Mouse (Mus musculus): ENCODE measurements around the gene Cdc25a. TPM values are rescaled to one million over a fixed set of nuclear protein-coding genes. Genes with fewer than 3 reads are reported as not detected.

Cdc25a gene
- total and polyA plus RNA-seq, 2 experiments from 2014 or later = 6.7 to 11.8 TPM

DNA sequence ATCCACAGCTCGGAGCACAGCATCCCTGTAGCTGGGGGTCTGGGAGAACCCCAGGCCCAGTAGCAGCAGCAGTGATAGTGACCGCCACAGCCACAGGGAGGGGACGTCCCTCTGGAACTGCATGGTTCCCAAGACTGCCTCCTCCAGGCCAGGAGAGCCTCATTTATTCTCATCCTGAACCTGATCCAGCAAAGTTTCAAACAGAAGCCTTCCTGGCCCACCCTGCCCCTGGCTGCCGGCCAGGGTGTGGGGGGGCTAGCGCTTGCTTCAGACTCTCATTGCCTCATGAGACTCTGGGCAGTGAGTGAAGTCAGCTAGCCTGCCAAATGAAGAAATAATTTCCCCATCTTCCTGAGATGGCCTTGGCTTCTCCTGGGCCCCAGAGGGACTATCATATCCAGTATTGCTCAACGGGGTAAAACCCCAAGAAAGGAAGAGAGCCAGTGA is 26.0 kb upstream of the Cdc25a start, which contains the start of gene Camp:
TSS of gene Camp (minus strand) at position 306 of the 447 bp plus-strand sequence.
- H3K9me3 ChIP-seq (ENCODE audit: low read length) = no peaks in the 10 kb centered on the region
- no peaks in the 10 kb centered on the region for H3K4me1 ChIP-seq (ENCODE audit: insufficient read depth, low read length)
- H3K9ac ChIP-seq (replicated peaks; ENCODE audit: low read length, poor library complexity, severe bottlenecking) = no peak within 1 kb of the TSS
- no peak within 1 kb of the TSS for H3K27ac ChIP-seq (ENCODE audit: low read depth, low read length)
- no peak within 1 kb of the TSS for H3K4me2 ChIP-seq (ENCODE audit: low read depth, low read length, poor library complexity, severe bottlenecking)
- no peak within 1 kb of the TSS for H3K4me3 ChIP-seq (ENCODE audit: low read depth, low read length)
- WGBS = 66% methylated on average over 6 of the region's 6 CpGs
- no peaks in the 10 kb centered on the region for H3K27me3 ChIP-seq (ENCODE audit: insufficient read depth, low read length)
- DNase-seq (ENCODE audit: low spot score) (peak; percentile 61), ATAC-seq (ENCODE audit: low FRiP score) (no peak)
- no peak for TF ChIP-seq CTCF (IDR thresholded peaks at IDR 0.05)
- H3K36me3 ChIP-seq (ENCODE audit: insufficient read depth, low read length) = no peaks in the 10 kb centered on the region

DNA sequence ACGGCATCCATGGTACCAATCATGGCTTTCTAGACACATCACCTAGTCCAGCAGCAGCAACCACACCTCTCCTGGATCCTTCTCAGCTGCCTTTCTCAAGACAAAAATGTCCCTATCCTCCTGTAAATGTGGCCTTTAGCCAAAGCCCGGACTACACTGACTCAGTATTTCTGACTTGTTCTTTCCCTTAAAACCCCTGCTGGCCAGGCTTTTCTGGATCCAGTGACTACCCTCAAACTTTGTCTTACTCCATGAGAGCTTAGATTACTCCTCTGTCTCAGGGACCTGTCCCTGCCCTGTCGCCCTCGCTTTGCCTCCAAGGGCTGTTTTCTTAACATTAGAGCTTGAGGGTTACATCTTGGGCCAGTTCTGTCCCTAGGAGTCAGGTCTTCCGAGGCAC is 25.3 kb upstream of the Cdc25a start:
- WGBS = 89% methylated on average over 5 of the region's 5 CpGs
- DNase-seq (ENCODE audit: low spot score) = no peak
- no peak for TF ChIP-seq CTCF (IDR thresholded peaks at IDR 0.05)
- Histone ChIP-seq H3K9me3 (ENCODE audit: low read length) (no peaks in the 10 kb centered on the region), H3K9ac (replicated peaks; ENCODE audit: low read length, poor library complexity, severe bottlenecking) (no peak overlapping the region), H3K4me1 (ENCODE audit: insufficient read depth, low read length) (no peaks in the 10 kb centered on the region), H3K36me3 (ENCODE audit: insufficient read depth, low read length) (no peaks in the 10 kb centered on the region), H3K4me3 (ENCODE audit: low read depth, low read length) (no peak overlapping the region), H3K27me3 (ENCODE audit: insufficient read depth, low read length) (no peaks in the 10 kb centered on the region), H3K27ac (ENCODE audit: low read depth, low read length) (no peak overlapping the region), H3K4me2 (ENCODE audit: low read depth, low read length, poor library complexity, severe bottlenecking) (no peak overlapping the region)
- no peak for ATAC-seq (ENCODE audit: low FRiP score)

- H3K27ac ChIP-seq (ENCODE audit: low read depth, low read length) = no peak overlapping the region
- ATAC-seq (ENCODE audit: low FRiP score) (no peak), DNase-seq (ENCODE audit: low spot score) (no peak)
- no peak overlapping the region for H3K4me2 ChIP-seq (ENCODE audit: low read depth, low read length, poor library complexity, severe bottlenecking)
- TF ChIP-seq CTCF (IDR thresholded peaks at IDR 0.05) = no peak
- no peak overlapping the region for H3K4me3 ChIP-seq (ENCODE audit: low read depth, low read length)
- no peaks in the 10 kb centered on the region for H3K9me3 ChIP-seq (ENCODE audit: low read length)
- H3K36me3 ChIP-seq (ENCODE audit: insufficient read depth, low read length) = no peaks in the 10 kb centered on the region
- WGBS = 72% methylated on average over 2 of the region's 2 CpGs
- no peak overlapping the region for H3K9ac ChIP-seq (replicated peaks; ENCODE audit: low read length, poor library complexity, severe bottlenecking)
- H3K4me1 ChIP-seq (ENCODE audit: insufficient read depth, low read length) = no peaks in the 10 kb centered on the region
- H3K27me3 ChIP-seq (ENCODE audit: insufficient read depth, low read length) = no peaks in the 10 kb centered on the region
Measured at GRCm38 (mm10) chr9:109854341-109854740, 21.0 kb upstream of the Cdc25a start.

GRCm38 (mm10) chr9:109855947-109856346 is 19.4 kb upstream of the Cdc25a start:
- H3K4me2 ChIP-seq (ENCODE audit: low read depth, low read length, poor library complexity, severe bottlenecking) = no peak overlapping the region
- no peak for DNase-seq (ENCODE audit: low spot score)
- no peak for ATAC-seq (ENCODE audit: low FRiP score)
- WGBS = 83% methylated on average over 6 of the region's 6 CpGs
- H3K9ac ChIP-seq (replicated peaks; ENCODE audit: low read length, poor library complexity, severe bottlenecking) = no peak overlapping the region
- H3K9me3 ChIP-seq (ENCODE audit: low read length) = no peaks in the 10 kb centered on the region
- no peak overlapping the region for H3K27ac ChIP-seq (ENCODE audit: low read depth, low read length)
- H3K36me3 ChIP-seq (ENCODE audit: insufficient read depth, low read length) = no peaks in the 10 kb centered on the region
- H3K4me3 ChIP-seq (ENCODE audit: low read depth, low read length) = no peak overlapping the region
- H3K4me1 ChIP-seq (ENCODE audit: insufficient read depth, low read length) = no peaks in the 10 kb centered on the region
- TF ChIP-seq CTCF (IDR thresholded peaks at IDR 0.05) = no peak
- H3K27me3 ChIP-seq (ENCODE audit: insufficient read depth, low read length) = no peaks in the 10 kb centered on the region

- Histone ChIP-seq H3K9ac (replicated peaks; ENCODE audit: low read length, poor library complexity, severe bottlenecking) (no peak overlapping the region), H3K4me1 (ENCODE audit: insufficient read depth, low read length) (no peaks in the 10 kb centered on the region), H3K36me3 (ENCODE audit: insufficient read depth, low read length) (no peaks in the 10 kb centered on the region), H3K9me3 (ENCODE audit: low read length) (no peaks in the 10 kb centered on the region), H3K4me2 (ENCODE audit: low read depth, low read length, poor library complexity, severe bottlenecking) (peak overlapping the region; percentile 25; the same call in 1 of the 2 replicates), H3K27ac (ENCODE audit: low read depth, low read length) (no peak overlapping the region), H3K27me3 (ENCODE audit: insufficient read depth, low read length) (no peaks in the 10 kb centered on the region), H3K4me3 (ENCODE audit: low read depth, low read length) (no peak overlapping the region)
- DNase-seq (ENCODE audit: low spot score) = peak; percentile 76
- peak; percentile 95 for TF ChIP-seq CTCF (IDR thresholded peaks at IDR 0.05)
- 16% methylated on average over 20 of the region's 20 CpGs for WGBS
- ATAC-seq (ENCODE audit: low FRiP score) = peak; percentile 52; the same call in 1 of the 2 replicates
Measured at GRCm38 (mm10) chr9:109862397-109863044, 12.9 kb upstream of the Cdc25a start.

DNA sequence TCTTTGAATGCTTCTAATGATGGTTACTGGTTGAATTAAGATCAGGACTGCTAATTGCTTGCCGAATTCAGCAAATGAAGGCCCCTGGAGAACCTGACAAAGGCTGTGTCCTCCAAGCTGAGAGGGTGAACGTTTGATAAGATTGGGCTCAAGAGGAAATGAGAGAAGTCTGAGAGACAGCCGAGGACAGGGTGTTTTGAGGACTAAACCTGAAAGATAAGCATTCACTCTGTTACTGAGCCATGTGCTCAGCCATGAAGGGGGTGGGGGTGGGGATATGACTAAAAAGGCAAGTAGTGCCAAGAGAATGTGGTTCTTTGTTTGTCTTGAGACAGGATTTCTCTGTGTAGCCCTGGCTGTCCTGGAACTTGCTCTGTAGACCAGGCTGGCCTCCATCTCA is 12.3 kb upstream of the Cdc25a start:
- no peak overlapping the region for H3K9ac ChIP-seq (replicated peaks; ENCODE audit: low read length, poor library complexity, severe bottlenecking)
- DNase-seq (ENCODE audit: low spot score) = no peak
- H3K27me3 ChIP-seq (ENCODE audit: insufficient read depth, low read length) = no peaks in the 10 kb centered on the region
- H3K4me1 ChIP-seq (ENCODE audit: insufficient read depth, low read length) = no peaks in the 10 kb centered on the region
- WGBS = 64% methylated on average over 3 of the region's 3 CpGs
- no peaks in the 10 kb centered on the region for H3K36me3 ChIP-seq (ENCODE audit: insufficient read depth, low read length)
- H3K4me3 ChIP-seq (ENCODE audit: low read depth, low read length) = no peak overlapping the region
- no peak overlapping the region for H3K27ac ChIP-seq (ENCODE audit: low read depth, low read length)
- H3K9me3 ChIP-seq (ENCODE audit: low read length) = no peaks in the 10 kb centered on the region
- TF ChIP-seq CTCF (IDR thresholded peaks at IDR 0.05) = no peak
- 0 out of 2 replicates have a peak overlapping the region, but pooled peaks have one; percentile 25 for H3K4me2 ChIP-seq (ENCODE audit: low read depth, low read length, poor library complexity, severe bottlenecking)
- ATAC-seq (ENCODE audit: low FRiP score) = no peak
